Mouse (Mus musculus) mouse trophoblast stem cell (cell line): ENCODE results near the gene Cd8b1.

Experiments used
- in situ Hi-C, 2 experiments: fragments of 300-500 bp; cut with MseI, MboI; formaldehyde crosslinking; loops; 2 replicates in 1 of 2; 3 replicates in 1 of 2; pipeline ENCODE4 v1.15.1; 2025

The Cd8b1 gene

GRCm38 (mm10) chr6:71348006-71348405, 25.4 kb downstream of the Cd8b1 start:
- in situ Hi-C loops = no loop called here

GRCm38 (mm10) chr6:71351201-71351600, 28.6 kb downstream of the Cd8b1 start:
- in situ Hi-C loops = no loop called here

GRCm38 (mm10) chr6:71352201-71352600, 29.6 kb downstream of the Cd8b1 start:
- in situ Hi-C loops = no loop called here

- in situ Hi-C loops = no loop called here
Measured at GRCm38 (mm10) chr6:71352866-71353427, 30.4 kb downstream of the Cd8b1 start.

- in situ Hi-C loops = no loop called here
Measured at GRCm38 (mm10) chr6:71353722-71354121, 31.1 kb downstream of the Cd8b1 start.

- in situ Hi-C loops = no loop called here
Measured at GRCm38 (mm10) chr6:71357493-71357892, 34.9 kb downstream of the Cd8b1 start.

- in situ Hi-C loops = no loop called here
Measured at GRCm38 (mm10) chr6:71360221-71360620, 37.6 kb downstream of the Cd8b1 start.

- in situ Hi-C loops = no loop called here
Measured at GRCm38 (mm10) chr6:71360751-71361150, 38.2 kb downstream of the Cd8b1 start.

- in situ Hi-C loops = no loop called here
Measured at GRCm38 (mm10) chr6:71361156-71361670, 38.6 kb downstream of the Cd8b1 start.

GRCm38 (mm10) chr6:71363995-71364394, 41.4 kb downstream of the Cd8b1 start:
- in situ Hi-C loops = no loop called here

- in situ Hi-C loops = no loop called here
Measured at GRCm38 (mm10) chr6:71369416-71369815, 46.8 kb downstream of the Cd8b1 start.

GRCm38 (mm10) chr6:71371085-71371605, 48.6 kb downstream of the Cd8b1 start:
- in situ Hi-C loops = no loop called here

GRCm38 (mm10) chr6:71372041-71372720, 49.6 kb downstream of the Cd8b1 start:
- in situ Hi-C loops = no loop called here

- in situ Hi-C loops = no loop called here
Measured at GRCm38 (mm10) chr6:71373249-71373775, 50.7 kb downstream of the Cd8b1 start, which contains the start of gene Cd8a. Cd8a (plus strand) TSS chr6:71373427.

- in situ Hi-C loops = no loop called here
Measured at GRCm38 (mm10) chr6:71374311-71374829, 51.8 kb downstream of the Cd8b1 start.

GRCm38 (mm10) chr6:71374921-71375320, 52.3 kb downstream of the Cd8b1 start:
- in situ Hi-C loops = loop anchor here in 1 of 2 experiments (25.0 kb wide), 1 partner anchor 213 kb away; no protein-coding TSS in a partner anchor

- in situ Hi-C loops = loop anchor here in 1 of 2 experiments (25.0 kb wide), 1 partner anchor 214 kb away; no protein-coding TSS in a partner anchor
Measured at GRCm38 (mm10) chr6:71376711-71377110, 54.1 kb downstream of the Cd8b1 start.

- in situ Hi-C loops = loop anchor here in 1 of 2 experiments (25.0 kb wide), 1 partner anchor 219 kb away; no protein-coding TSS in a partner anchor
Measured at GRCm38 (mm10) chr6:71381654-71382053, 59.1 kb downstream of the Cd8b1 start.
